Mouse (Mus musculus) bone marrow macrophage, adult 2 months (primary cell): ENCODE measurements at regions not wholly inside any gene's neighbourhood (a gene's known extent, or its start where the extent isn't known, plus 50 kb on each side); places are given as distances from the start of the nearest gene placed in this dataset.

ENCODE experiments used
- H3K27ac ChIP-seq: 2 replicates; pipeline ENCODE4 v1.5.1; 2012; ENCODE audit warnings: low read depth, low read length; ENCODE audit not compliant: insufficient read depth
- H3K4me1 ChIP-seq: 2 replicates; pipeline ENCODE4 v1.6.1; 2012; ENCODE audit warnings: low read length; ENCODE audit not compliant: control insufficient read depth, insufficient read depth
- H3K4me3 ChIP-seq: 2 replicates; pipeline ENCODE4 v1.5.1; 2012; ENCODE audit warnings: mild to moderate bottlenecking, low read length, moderate library complexity; ENCODE audit not compliant: insufficient read depth
- CTCF ChIP-seq: IDR thresholded peaks from 2 replicates; pipeline ENCODE4 v1.5.1; 2012; ENCODE audit warnings: low read depth, mild to moderate bottlenecking, low read length, moderate library complexity
- POLR2A ChIP-seq: IDR thresholded peaks from 2 replicates; pipeline ENCODE4 v1.6.1; 2012; ENCODE audit warnings: mild to moderate bottlenecking, low read depth, low read length, borderline replicate concordance

DNA sequence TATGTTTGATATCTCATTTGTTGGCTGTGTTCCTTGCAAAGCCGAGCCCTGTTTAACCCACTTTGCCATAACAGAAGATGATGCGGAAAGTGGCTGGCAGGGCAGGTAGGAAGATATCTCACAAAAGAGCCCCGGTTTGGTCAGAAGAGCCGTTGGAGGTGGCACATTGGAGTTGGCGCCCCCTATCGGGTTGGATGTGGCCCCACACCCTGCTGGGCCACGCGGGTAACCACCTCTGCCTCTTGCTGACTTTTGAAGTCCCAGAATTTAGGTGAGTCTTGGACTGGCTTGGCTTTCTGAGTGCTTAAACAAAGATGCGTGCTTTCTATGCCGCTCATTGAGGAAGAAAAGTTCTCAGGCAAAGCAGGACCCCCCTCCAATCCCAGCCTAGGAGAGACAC, 56.1 kb downstream of the Gm4791 start:
- Histone ChIP-seq H3K4me3 (no peak overlapping the region), H3K27ac (no peak overlapping the region), H3K4me1 (no peaks in the 10 kb centered on the region)
- TF ChIP-seq CTCF (no peak), POLR2A (no peak)

DNA sequence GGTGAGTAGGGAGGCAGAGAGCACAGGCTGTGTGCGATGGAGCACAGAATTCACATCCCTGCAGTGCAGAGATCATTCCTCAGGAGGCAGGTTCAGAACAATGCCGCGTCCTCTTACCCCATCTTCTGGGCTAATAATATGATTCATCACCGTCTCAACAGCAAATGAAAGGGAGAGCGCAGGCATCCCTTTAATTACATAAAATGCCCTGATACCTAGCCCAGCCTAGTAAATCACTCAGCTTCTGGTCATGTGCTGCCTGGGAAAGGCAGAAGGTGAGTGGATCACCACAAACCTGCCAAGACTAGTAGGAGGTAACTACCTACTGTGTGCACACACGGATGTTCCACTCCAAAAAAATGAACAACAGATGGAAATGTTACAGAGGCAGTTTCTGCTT, 57.0 kb downstream of the Gm4791 start:
- TF ChIP-seq POLR2A: no peak
- no peak for TF ChIP-seq CTCF
- H3K4me3 ChIP-seq: no peak overlapping the region
- no peak overlapping the region for H3K27ac ChIP-seq
- no peaks in the 10 kb centered on the region for H3K4me1 ChIP-seq

DNA sequence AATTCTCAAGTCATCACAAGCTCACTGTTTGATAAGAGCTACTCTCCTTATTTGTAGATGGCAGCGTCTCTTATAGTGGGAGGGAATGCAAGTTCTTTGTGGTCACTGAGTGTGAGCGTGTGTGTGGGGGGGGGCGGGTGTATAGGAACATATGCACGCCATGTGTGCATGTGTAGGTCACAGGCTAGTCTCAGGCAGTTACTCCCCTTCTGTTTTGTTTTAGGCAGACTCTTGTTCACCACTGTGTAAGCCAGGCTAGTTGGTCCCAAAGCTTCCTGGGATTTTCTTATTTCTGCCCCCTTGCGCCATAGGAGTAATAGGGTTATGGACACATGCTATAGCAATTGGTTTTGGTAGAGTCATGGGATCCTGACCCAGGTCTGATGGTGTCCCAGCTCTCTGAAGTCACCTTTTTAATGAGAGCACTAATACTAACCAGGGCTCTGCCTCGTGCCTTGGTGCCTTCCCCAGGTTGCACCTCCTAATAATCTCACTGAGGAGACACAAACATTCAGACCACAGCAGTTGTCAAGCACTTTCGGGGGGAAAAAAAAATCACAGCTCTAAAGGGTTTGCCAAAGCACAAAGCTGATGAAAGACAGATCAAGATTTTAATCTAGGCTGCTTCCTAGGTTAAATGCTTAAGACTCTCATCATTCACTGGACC, 60.9 kb downstream of the Gm4791 start:
- no peak overlapping the region for H3K27ac ChIP-seq
- H3K4me1 ChIP-seq: no peaks in the 10 kb centered on the region
- TF ChIP-seq CTCF (no peak), POLR2A (no peak)
- no peak overlapping the region for H3K4me3 ChIP-seq

DNA sequence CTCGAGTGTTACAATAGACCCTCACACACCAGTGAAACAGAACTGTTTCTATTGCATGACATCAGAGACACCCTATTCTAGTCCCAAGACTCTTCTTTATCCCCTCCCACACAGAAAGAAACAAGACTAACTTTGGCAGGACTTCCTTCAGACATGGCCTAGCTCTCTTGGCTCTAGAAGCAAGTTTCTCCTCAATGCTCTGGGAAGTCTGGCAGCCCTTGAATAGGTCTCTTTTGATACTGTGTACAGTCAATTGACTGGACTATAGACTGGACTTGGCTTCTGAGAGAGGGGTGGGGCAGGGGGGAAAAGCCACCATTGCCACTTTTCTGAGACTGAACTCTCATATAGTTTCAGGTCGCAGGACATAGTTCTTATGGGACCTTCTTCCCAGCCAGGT, 62.2 kb downstream of the Gm4791 start:
- TF ChIP-seq POLR2A: no peak
- TF ChIP-seq CTCF: no peak
- no peaks in the 10 kb centered on the region for H3K4me1 ChIP-seq
- H3K4me3 ChIP-seq: no peak overlapping the region

DNA sequence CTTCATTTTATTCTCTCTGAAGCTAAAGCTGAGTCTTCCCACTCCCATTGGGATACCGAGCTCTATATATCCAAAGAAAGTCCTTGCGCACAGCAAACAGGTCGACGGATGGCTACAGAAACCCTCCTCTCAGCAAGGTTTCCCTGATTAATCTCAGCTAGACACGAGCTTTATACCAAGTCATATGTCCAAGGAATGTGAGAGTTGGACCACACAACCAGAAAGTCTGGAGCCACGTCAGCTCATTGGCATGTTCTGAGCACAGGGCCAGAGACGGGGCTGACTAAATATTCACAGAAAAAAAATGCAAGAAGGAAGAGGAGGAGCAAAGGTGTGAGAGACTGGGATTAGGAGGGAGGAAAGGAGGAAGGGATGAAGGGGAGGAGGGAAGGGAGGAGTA, 64.0 kb downstream of the Gm4791 start:
- no peak overlapping the region for H3K27ac ChIP-seq
- no peaks in the 10 kb centered on the region for H3K4me1 ChIP-seq
- TF ChIP-seq POLR2A (no peak), CTCF (no peak)
- no peak overlapping the region for H3K4me3 ChIP-seq

More for the DNA sequence above, 62.2 kb downstream of the Gm4791 start:
- no peak overlapping the region for H3K27ac ChIP-seq

DNA sequence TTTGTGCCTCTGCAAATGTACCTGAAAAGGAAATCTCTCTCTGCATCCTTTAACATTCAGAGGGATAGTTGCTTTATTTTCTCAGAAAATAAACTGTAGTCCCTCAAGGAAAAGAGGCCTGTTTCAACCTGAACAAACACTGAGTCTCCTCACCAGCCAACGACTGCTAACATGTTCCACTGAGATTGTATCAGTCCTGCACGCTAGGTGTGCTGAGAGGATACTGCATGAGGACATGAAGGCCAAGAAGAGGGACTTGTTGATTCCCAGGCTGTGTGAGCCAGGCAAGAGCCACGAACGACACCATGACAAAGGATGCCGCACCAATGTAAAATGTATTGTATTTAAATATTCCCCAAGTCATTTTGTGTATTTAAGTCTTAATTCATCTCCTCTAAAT, 65.2 kb downstream of the Gm4791 start:
- TF ChIP-seq POLR2A: no peak
- no peak for TF ChIP-seq CTCF
- H3K4me3 ChIP-seq: no peak overlapping the region
- no peak overlapping the region for H3K27ac ChIP-seq
- no peaks in the 10 kb centered on the region for H3K4me1 ChIP-seq

DNA sequence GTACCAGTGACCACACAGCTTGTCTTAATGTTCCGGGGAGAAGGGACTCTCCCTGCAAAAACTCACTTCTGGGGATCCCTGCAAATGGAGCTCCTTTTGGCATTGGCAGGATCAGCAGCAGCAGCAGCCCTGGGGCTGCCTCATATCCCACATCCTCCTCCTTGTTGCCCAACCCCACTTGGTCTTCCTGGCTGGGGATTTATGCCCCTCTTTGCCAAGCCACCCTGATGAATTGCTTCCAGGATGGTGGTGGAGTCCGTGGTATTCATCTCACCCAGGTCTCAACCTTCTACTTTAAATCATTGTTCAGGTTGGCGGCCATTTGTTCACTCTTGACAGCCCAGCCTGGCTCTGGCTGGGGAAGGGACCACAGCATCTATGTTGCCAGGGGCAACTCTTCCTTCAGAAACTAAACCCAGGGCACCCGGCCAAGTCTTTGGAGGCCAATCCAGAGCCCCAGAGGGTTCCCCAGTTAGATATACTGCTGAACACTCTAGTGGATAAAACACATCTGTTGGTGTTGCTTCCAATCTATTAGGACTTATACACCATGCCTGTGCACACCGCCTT, 66.0 kb downstream of the Gm4791 start:
- H3K4me1 ChIP-seq: no peaks in the 10 kb centered on the region
- no peak for TF ChIP-seq POLR2A
- no peak overlapping the region for H3K27ac ChIP-seq
- no peak overlapping the region for H3K4me3 ChIP-seq

DNA sequence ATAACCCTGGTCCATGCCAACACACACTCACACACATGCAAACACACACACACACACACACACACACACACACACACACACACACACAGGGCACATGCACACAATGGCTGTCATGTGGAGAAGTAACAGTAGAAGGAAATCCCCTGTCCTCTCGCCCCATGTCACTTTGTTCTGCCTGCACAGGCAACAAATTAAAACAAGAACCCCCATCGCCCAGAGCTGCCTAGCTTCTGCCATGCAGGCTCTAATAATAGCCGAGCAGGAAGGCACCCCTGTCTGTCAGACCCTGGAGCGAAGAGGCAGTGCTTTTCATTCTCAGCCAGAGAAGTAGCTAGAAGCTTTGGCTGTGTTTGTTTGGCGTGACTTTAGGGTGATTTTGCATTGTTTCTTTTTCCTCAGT, 70.9 kb downstream of the Gm4791 start:
- Histone ChIP-seq H3K4me1 (no peaks in the 10 kb centered on the region), H3K27ac (no peak overlapping the region), H3K4me3 (no peak overlapping the region)
- TF ChIP-seq POLR2A: no peak
- TF ChIP-seq CTCF: no peak

DNA sequence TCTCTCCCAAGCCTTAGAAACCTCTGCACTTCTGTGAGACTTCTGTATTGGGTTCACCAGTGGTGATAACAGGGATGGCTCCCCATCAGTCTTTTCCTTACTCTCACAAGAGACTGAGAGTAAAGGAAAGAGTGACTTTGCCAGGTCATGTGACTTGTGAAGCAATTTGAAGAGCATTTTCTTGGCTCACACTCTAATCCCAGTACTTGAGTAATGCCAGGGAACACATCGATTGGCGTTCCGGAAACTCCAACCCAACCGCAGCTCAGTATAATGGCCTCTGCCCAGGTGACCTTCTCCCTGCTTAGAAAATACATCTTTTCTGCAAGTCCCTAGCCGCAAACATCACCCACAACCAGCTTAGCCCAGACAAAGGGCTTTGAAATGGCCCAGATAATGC, 72.4 kb downstream of the Gm4791 start:
- H3K4me3 ChIP-seq: no peak overlapping the region
- TF ChIP-seq POLR2A (no peak), CTCF (no peak)
- H3K4me1 ChIP-seq: no peaks in the 10 kb centered on the region
- no peak overlapping the region for H3K27ac ChIP-seq

DNA sequence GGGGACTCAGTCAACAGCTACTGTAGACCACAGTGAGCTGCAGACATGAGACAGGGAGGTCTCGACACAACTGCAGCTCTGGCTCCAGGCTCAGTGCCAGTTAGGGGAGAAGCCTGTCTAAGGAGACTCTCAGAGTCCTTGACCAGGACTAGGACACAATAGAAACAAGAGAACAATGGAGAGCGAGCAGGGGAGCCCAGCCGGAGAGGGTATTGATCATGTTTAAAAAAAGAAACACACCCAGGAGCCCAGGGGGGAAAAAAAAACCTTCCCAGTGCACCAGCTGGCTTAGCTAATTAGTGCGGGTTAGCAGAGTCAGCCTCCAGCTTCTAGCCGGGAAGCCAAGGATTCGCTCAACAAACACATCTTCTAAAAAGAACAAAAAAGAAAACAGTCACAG, 78.4 kb downstream of the Gm4791 start:
- Histone ChIP-seq H3K4me3 (no peak overlapping the region), H3K4me1 (no peaks in the 10 kb centered on the region), H3K27ac (no peak overlapping the region)
- TF ChIP-seq POLR2A (no peak), CTCF (no peak)

DNA sequence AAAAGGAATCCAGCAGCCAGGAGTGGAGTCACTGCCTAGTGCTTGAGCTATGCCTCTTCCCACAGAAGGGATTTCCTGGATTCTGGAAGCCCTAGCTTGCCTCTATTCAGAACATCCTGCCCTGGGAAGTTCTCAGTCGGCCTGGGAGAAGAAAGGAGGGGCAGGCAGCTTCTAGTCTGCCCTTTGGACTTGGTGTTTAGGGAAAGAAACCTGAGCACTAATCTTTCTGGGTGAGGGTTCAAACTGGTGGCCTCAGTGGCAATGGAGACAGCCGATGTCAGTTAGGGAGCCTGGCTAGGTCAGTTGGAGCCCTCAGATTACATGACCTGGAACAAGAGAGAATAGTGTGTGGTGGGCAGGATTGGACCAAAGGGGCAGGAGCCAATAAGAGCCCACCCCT, 78.9 kb downstream of the Gm4791 start:
- Histone ChIP-seq H3K27ac (no peak overlapping the region), H3K4me3 (no peak overlapping the region), H3K4me1 (no peaks in the 10 kb centered on the region)
- no peak for TF ChIP-seq CTCF
